Mouse (Mus musculus) kidney, adult 9 months (tissue): ENCODE data around the gene Ccdc15.
"Not testable (repeated sequence)": the region's sequence is repeated elsewhere in the genome, so short reads cannot be mapped to it uniquely, and the experiment has no call there.

Experiments
- DNase-seq: peaks from one replicate; pipeline ENCODE4 v3.0.0; 2022

Ccdc15 gene

GRCm38 (mm10) chr9:37349050-37349449 is 818 bp upstream of the Ccdc15 start:
- DNase-seq, result no peak

GRCm38 (mm10) chr9:37347184-37347987 is 846 bp downstream of the Ccdc15 start:
- DNase-seq, result no peak

GRCm38 (mm10) chr9:37345406-37345805 is 2.8 kb downstream of the Ccdc15 start:
- no peak for DNase-seq

GRCm38 (mm10) chr9:37329456-37329855 is 18.8 kb downstream of the Ccdc15 start:
- peak; percentile 29 for DNase-seq

- no peak for DNase-seq
Observed at GRCm38 (mm10) chr9:37301720-37302119, 46.5 kb downstream of the Ccdc15 start.

GRCm38 (mm10) chr9:37300501-37300900 is 47.7 kb downstream of the Ccdc15 start:
- not testable (repeated sequence) for DNase-seq

GRCm38 (mm10) chr9:37295586-37295985 is 52.6 kb downstream of the Ccdc15 start:
- DNase-seq, result no peak

- no peak for DNase-seq
Observed at GRCm38 (mm10) chr9:37266622-37267021, 81.6 kb downstream of the Ccdc15 start.

- peak; percentile 46 for DNase-seq
Observed at GRCm38 (mm10) chr9:37255889-37256225, 92.4 kb downstream of the Ccdc15 start.

- peak; percentile 64 for DNase-seq
Observed at GRCm38 (mm10) chr9:37255149-37255888, 92.9 kb downstream of the Ccdc15 start, which contains the start of gene Slc37a2. Slc37a2 (minus strand) TSS chr9:37255738.

GRCm38 (mm10) chr9:37254531-37255110 is 93.6 kb downstream of the Ccdc15 start:
- no peak for DNase-seq

- DNase-seq, result no peak
Observed at GRCm38 (mm10) chr9:37250631-37251030, 97.6 kb downstream of the Ccdc15 start.

GRCm38 (mm10) chr9:37249976-37250375 is 98.3 kb downstream of the Ccdc15 start:
- no peak for DNase-seq

- no peak for DNase-seq
Observed at GRCm38 (mm10) chr9:37248381-37248906, 99.8 kb downstream of the Ccdc15 start.

- peak; percentile 33 for DNase-seq
Observed at GRCm38 (mm10) chr9:37247429-37247828, 100.8 kb downstream of the Ccdc15 start.

- DNase-seq, result no peak
Observed at GRCm38 (mm10) chr9:37245810-37246209, 102.4 kb downstream of the Ccdc15 start.

- no peak for DNase-seq
Observed at GRCm38 (mm10) chr9:37245404-37245803, 102.8 kb downstream of the Ccdc15 start.

- DNase-seq, result no peak
Observed at GRCm38 (mm10) chr9:37244600-37244999, 103.6 kb downstream of the Ccdc15 start.

GRCm38 (mm10) chr9:37242764-37243163 is 105.5 kb downstream of the Ccdc15 start:
- DNase-seq, result no peak

- no peak for DNase-seq
Observed at GRCm38 (mm10) chr9:37235951-37236737, 112.1 kb downstream of the Ccdc15 start.

- no peak for DNase-seq
Observed at GRCm38 (mm10) chr9:37232201-37233195, 115.7 kb downstream of the Ccdc15 start.
